Mouse (Mus musculus): ENCODE data around the gene Srcap. TPM values are rescaled to one million over a fixed set of nuclear protein-coding genes. Genes with fewer than 3 reads are reported as not detected.

Srcap gene
- total and polyA plus RNA-seq, 2 experiments from 2014 or later, result 30.4 to 31.7 TPM

- DNase-seq (ENCODE audit: low spot score) (no peak), ATAC-seq (ENCODE audit: low FRiP score) (no peak)
- H3K9me3 ChIP-seq (ENCODE audit: low read length), result no peaks in the 10 kb centered on the region
- H3K36me3 ChIP-seq (ENCODE audit: insufficient read depth, low read length), result peaks cover 34% of the 10 kb centered on the region
- H3K27me3 ChIP-seq (ENCODE audit: insufficient read depth, low read length), result no peaks in the 10 kb centered on the region
- H3K4me1 ChIP-seq (ENCODE audit: insufficient read depth, low read length), result peaks cover 5% of the 10 kb centered on the region; the same call in 1 of the 2 replicates
- H3K4me3 ChIP-seq (ENCODE audit: low read depth, low read length), result no peak overlapping the region
- no peak overlapping the region for H3K4me2 ChIP-seq (ENCODE audit: low read depth, low read length, poor library complexity, severe bottlenecking)
- H3K27ac ChIP-seq (ENCODE audit: low read depth, low read length), result no peak overlapping the region
- no peak for TF ChIP-seq CTCF (IDR thresholded peaks at IDR 0.05)
- H3K9ac ChIP-seq (replicated peaks; ENCODE audit: low read length, poor library complexity, severe bottlenecking), result no peak overlapping the region
- 94% methylated on average over 11 of the region's 11 CpGs for WGBS
These were observed 36.5 kb upstream of the Srcap start for GRCm38 (mm10) chr7:127475186-127475740.

DNA sequence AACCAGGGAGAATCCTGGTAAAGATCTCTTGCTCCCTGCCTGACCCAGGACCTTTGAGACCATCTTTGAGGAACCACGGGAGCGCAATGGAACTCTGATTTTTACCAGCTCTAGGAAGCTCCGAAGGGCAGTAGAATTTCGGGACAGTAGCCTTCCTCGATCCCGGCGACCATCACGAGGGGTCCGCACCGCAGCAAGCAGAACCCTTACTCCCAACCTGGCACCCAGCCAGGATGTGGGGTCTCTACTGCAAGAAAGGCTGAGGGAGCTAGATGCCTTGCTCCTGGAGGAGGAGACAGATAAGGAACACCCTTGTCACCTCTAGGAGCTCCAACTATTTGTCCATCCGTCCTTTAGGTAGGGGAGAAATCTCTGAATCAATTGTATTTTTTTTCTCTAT is 35.4 kb upstream of the Srcap start:
- H3K4me1 ChIP-seq (ENCODE audit: insufficient read depth, low read length), result peaks cover 9% of the 10 kb centered on the region; the same call in 1 of the 2 replicates
- H3K9ac ChIP-seq (replicated peaks; ENCODE audit: low read length, poor library complexity, severe bottlenecking), result no peak overlapping the region
- peaks cover 34% of the 10 kb centered on the region for H3K36me3 ChIP-seq (ENCODE audit: insufficient read depth, low read length)
- no peak overlapping the region for H3K4me3 ChIP-seq (ENCODE audit: low read depth, low read length)
- 95% methylated on average over 11 of the region's 11 CpGs for WGBS
- no peak for DNase-seq (ENCODE audit: low spot score)
- no peaks in the 10 kb centered on the region for H3K9me3 ChIP-seq (ENCODE audit: low read length)
- ATAC-seq (ENCODE audit: low FRiP score), result no peak
- H3K27ac ChIP-seq (ENCODE audit: low read depth, low read length), result no peak overlapping the region
- no peak for TF ChIP-seq CTCF (IDR thresholded peaks at IDR 0.05)
- no peaks in the 10 kb centered on the region for H3K27me3 ChIP-seq (ENCODE audit: insufficient read depth, low read length)
- H3K4me2 ChIP-seq (ENCODE audit: low read depth, low read length, poor library complexity, severe bottlenecking), result no peak overlapping the region

DNA sequence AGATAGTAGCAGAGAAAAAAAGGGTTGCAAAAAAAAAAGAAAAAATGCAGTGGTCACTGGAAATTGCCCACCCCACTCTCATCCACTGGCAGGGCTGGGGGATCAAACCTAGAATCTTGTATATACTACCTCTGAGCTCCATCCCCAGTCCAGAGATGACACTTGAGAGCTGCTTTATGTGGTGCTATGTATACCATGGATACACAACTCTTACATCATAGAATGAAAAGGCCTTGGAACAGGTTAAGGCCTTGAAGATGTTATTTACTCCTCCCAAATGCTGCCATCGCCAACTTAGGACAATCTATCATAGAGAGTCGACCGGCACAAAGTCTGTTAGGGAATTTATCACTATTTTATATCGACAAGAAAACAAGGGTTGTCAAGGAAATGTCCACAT is 34.9 kb upstream of the Srcap start:
- WGBS, result 84% methylated on average over 4 of the region's 4 CpGs
- Histone ChIP-seq H3K4me1 (ENCODE audit: insufficient read depth, low read length) (peaks cover 9% of the 10 kb centered on the region; the same call in 1 of the 2 replicates), H3K4me3 (ENCODE audit: low read depth, low read length) (no peak overlapping the region), H3K9me3 (ENCODE audit: low read length) (no peaks in the 10 kb centered on the region), H3K27ac (ENCODE audit: low read depth, low read length) (no peak overlapping the region), H3K9ac (replicated peaks; ENCODE audit: low read length, poor library complexity, severe bottlenecking) (no peak overlapping the region), H3K36me3 (ENCODE audit: insufficient read depth, low read length) (peaks cover 34% of the 10 kb centered on the region), H3K4me2 (ENCODE audit: low read depth, low read length, poor library complexity, severe bottlenecking) (no peak overlapping the region; the same call in 1 of the 2 replicates), H3K27me3 (ENCODE audit: insufficient read depth, low read length) (no peaks in the 10 kb centered on the region)
- no peak for TF ChIP-seq CTCF (IDR thresholded peaks at IDR 0.05)
- DNase-seq (ENCODE audit: low spot score) (no peak), ATAC-seq (ENCODE audit: low FRiP score) (no peak)

DNA sequence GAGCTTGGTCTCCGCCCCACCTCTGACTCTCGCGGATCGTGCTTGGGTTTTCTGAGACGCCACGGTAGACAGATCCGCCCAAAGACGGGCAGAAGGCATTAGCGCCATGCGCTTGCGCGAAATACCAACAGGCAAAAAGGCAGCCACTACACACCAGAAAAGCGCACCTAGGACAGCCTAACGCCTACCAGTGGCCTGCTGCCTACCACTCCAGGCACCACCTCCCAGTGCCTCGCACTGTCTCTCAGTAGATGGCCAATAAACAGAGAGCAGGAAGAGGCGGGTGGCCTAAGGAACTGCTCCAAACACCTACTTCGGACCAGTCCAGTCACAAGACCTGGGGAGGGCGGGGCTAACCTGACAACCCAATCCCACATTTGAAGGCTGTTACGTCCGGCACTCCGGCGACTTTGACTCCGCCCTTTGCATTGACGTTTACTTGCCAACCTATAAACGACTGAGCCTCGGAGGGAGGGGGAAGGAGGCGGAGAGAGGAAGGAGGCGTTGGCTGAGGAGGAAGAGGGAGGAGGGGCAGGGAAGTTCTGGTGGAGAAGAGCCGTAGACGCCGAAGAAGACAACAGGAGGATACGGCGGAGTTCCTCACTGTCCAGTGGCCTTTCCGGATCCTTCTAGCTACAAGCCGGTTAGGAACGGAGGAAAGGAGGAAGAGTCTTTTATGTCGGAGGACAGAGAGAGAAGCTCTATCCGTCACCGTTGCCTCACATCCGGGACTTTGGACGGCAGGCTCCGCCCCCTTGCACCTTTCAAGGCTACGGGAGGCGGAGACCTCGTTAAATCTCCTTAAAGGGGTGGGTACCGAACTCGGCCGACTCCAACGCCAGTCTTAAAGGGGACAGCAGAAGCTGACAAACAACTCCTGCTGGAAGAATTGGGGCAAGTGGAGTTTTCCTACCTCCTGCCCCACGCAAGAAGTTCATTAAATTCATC is 33.8 kb upstream of the Srcap start:
- WGBS, result under 1% methylated on average over 50 of the region's 50 CpGs
- H3K4me3 ChIP-seq (ENCODE audit: low read depth, low read length), result peak overlapping the region; percentile 86
- no peaks in the 10 kb centered on the region for H3K27me3 ChIP-seq (ENCODE audit: insufficient read depth, low read length)
- H3K27ac ChIP-seq (ENCODE audit: low read depth, low read length), result peak overlapping the region; percentile 84
- peak; percentile 93 for ATAC-seq (ENCODE audit: low FRiP score)
- H3K9me3 ChIP-seq (ENCODE audit: low read length), result no peaks in the 10 kb centered on the region
- peak overlapping the region; percentile 98 for H3K9ac ChIP-seq (replicated peaks; ENCODE audit: low read length, poor library complexity, severe bottlenecking)
- peaks cover 9% of the 10 kb centered on the region; the same call in 1 of the 2 replicates for H3K4me1 ChIP-seq (ENCODE audit: insufficient read depth, low read length)
- DNase-seq (ENCODE audit: low spot score), result peak; percentile 100
- peak; percentile 53 for TF ChIP-seq CTCF (IDR thresholded peaks at IDR 0.05)
- H3K36me3 ChIP-seq (ENCODE audit: insufficient read depth, low read length), result peaks cover 41% of the 10 kb centered on the region
- H3K4me2 ChIP-seq (ENCODE audit: low read depth, low read length, poor library complexity, severe bottlenecking), result peak overlapping the region; percentile 98

GRCm38 (mm10) chr7:127478635-127479317 is 33.0 kb upstream of the Srcap start, which contains the start of gene Fbrs:
Gene Fbrs, plus strand, starts transcription at chr7:127479199.
- no peaks in the 10 kb centered on the region for H3K27me3 ChIP-seq (ENCODE audit: insufficient read depth, low read length)
- WGBS, result under 1% methylated on average over 46 of the region's 62 CpGs
- H3K4me2 ChIP-seq (ENCODE audit: low read depth, low read length, poor library complexity, severe bottlenecking), result peak within 1 kb of the TSS; percentile 98
- DNase-seq (ENCODE audit: low spot score) (peak; percentile 99), ATAC-seq (ENCODE audit: low FRiP score) (peak; percentile 82)
- peak within 1 kb of the TSS; percentile 98 for H3K9ac ChIP-seq (replicated peaks; ENCODE audit: low read length, poor library complexity, severe bottlenecking)
- TF ChIP-seq CTCF (IDR thresholded peaks at IDR 0.05), result no peak
- H3K27ac ChIP-seq (ENCODE audit: low read depth, low read length), result peak within 1 kb of the TSS; percentile 84
- H3K4me1 ChIP-seq (ENCODE audit: insufficient read depth, low read length), result peaks cover 9% of the 10 kb centered on the region; the same call in 1 of the 2 replicates
- peak within 1 kb of the TSS; percentile 86 for H3K4me3 ChIP-seq (ENCODE audit: low read depth, low read length)
- peaks cover 42% of the 10 kb centered on the region for H3K36me3 ChIP-seq (ENCODE audit: insufficient read depth, low read length)
- H3K9me3 ChIP-seq (ENCODE audit: low read length), result no peaks in the 10 kb centered on the region

All from midbrain, postnatal 0 days (tissue).